Mouse (Mus musculus) erythroblast, embryonic 14.5 days (primary cell): ENCODE data around the gene Clca3a1.
"Not testable (repeated sequence)": the region's sequence is repeated elsewhere in the genome, so short reads cannot be mapped to it uniquely, and the experiment has no call there.

Experiments used
- GATA1 ChIP-seq: IDR thresholded peaks from 2 replicates; pipeline ENCODE4 v1.6.1; 2012; ENCODE audit warnings: low read length, inconsistent platforms, mixed read lengths
- TAL1 ChIP-seq: IDR thresholded peaks from 3 replicates; pipeline ENCODE4 v1.6.1; 2012; ENCODE audit warnings: low read length, inconsistent platforms, mixed read lengths

- TF ChIP-seq GATA1, TAL1: not testable (repeated sequence)
Measured at GRCm38 (mm10) chr3:144749062-144749963, 11.5 kb downstream of the Clca3a1 start.
